Mouse (Mus musculus) limb, embryonic 11.5 days (tissue): ENCODE measurements around the gene Pgam2. TPM values are rescaled to one million over a fixed set of nuclear protein-coding genes. Genes with fewer than 3 reads are reported as not detected.

ENCODE experiments used
- ATAC-seq: fragments of 200-750 bp; cut with Nextera tagmentation; 2 replicates; pipeline ENCODE4 v1.8.0; 2017; ENCODE audit warnings: low read depth; ENCODE audit not compliant: insufficient number of reproducible peaks, low FRiP score, low TSS enrichment
- DNase-seq: peaks from one replicate; pipeline ENCODE4 v3.0.0-alpha.2; 2015; ENCODE audit warnings: low spot score
- H3K27ac ChIP-seq: fragments of 300-500 bp; sonication (generic); replicated peaks from 2 replicates; pipeline ENCODE4 v1.5.1; 2014; ENCODE audit warnings: low read depth, mild to moderate bottlenecking, low read length
- H3K27me3 ChIP-seq: fragments of 300-500 bp; sonication (generic); 2 replicates; pipeline ENCODE4 v1.6.1; 2014; ENCODE audit warnings: mild to moderate bottlenecking, low read length, mixed read lengths; ENCODE audit not compliant: control insufficient read depth, insufficient read depth
- H3K36me3 ChIP-seq: fragments of 300-500 bp; sonication (generic); 2 replicates; pipeline ENCODE4 v1.6.1; 2014; ENCODE audit warnings: mild to moderate bottlenecking, low read length, moderate library complexity, mixed read lengths; ENCODE audit not compliant: control insufficient read depth, insufficient read depth
- H3K4me1 ChIP-seq: fragments of 300-500 bp; sonication (generic); 2 replicates; pipeline ENCODE4 v1.6.1; 2014; ENCODE audit warnings: low read length, mixed read lengths; ENCODE audit not compliant: control insufficient read depth, insufficient read depth
- H3K4me2 ChIP-seq: fragments of 300-500 bp; sonication (generic); 2 replicates; pipeline ENCODE4 v1.6.1; 2014; ENCODE audit warnings: low read depth, mild to moderate bottlenecking, moderate library complexity; ENCODE audit not compliant: severe bottlenecking
- H3K4me3 ChIP-seq: fragments of 300-500 bp; sonication (generic); 2 replicates; pipeline ENCODE4 v1.5.1; 2014; ENCODE audit warnings: low read depth, low read length
- H3K9ac ChIP-seq: fragments of 300-500 bp; sonication (generic); 2 replicates; pipeline ENCODE4 v1.6.1; 2014; ENCODE audit warnings: mild to moderate bottlenecking, low read length
- H3K9me3 ChIP-seq: fragments of 300-500 bp; sonication (generic); 2 replicates; pipeline ENCODE4 v1.6.1; 2016; ENCODE audit warnings: low read length; ENCODE audit not compliant: control insufficient read depth
- WGBS: fragments of 180-500 bp; shearing (Covaris S2); extraction: QIAGEN DNeasy Blood & Tissue Kit; methylation state at CpG from one replicate; pipeline ENCODE4 v1.1.7; 2014; 5-methylcytosine and 5-hydroxymethylcytosine counted together
- polyA plus RNA-seq: library from polyadenylated mRNA; unstranded; fragments of >200 nt; fragmentation: Nextera tagmentation; extraction: Ambion mirVana; gene quantifications from 2 replicates; pipeline ENCODE4 v1.2.1, GENCODE M21; 2014

Gene Pgam2
- polyA plus RNA-seq, 1 experiment from 2014 or later: 16.3 TPM

DNA sequence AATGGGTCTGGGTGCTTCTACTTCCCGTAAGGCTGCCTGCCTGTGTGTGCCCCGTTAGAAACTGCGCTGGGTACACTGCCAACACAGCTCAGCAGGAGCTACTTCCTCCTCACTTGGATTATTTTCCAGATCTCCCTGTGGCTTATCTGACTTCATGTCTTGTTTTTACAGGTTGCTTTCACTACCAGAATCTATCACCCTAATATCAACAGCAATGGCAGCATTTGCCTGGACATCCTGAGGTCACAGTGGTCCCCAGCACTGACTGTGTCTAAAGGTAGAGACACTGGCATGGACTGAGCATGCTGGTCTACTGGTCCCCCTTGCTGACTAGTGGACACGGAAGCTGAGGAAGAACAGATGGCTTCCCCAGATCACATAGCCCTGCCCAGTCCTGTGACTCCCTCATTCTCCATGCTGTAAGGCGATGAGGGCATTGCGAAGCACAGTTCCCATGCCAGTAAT is 23.5 kb downstream of the Pgam2 start:
- DNase-seq (no peak), ATAC-seq (no peak)
- H3K4me1 ChIP-seq: no peaks in the 10 kb centered on the region
- H3K27ac ChIP-seq: no peak overlapping the region
- 90% methylated on average over 6 of the region's 6 CpGs for WGBS
- H3K4me3 ChIP-seq: no peak overlapping the region
- no peak overlapping the region for H3K9ac ChIP-seq
- H3K27me3 ChIP-seq: no peaks in the 10 kb centered on the region
- H3K36me3 ChIP-seq: no peaks in the 10 kb centered on the region
- H3K9me3 ChIP-seq: no peaks in the 10 kb centered on the region
- H3K4me2 ChIP-seq: no peak overlapping the region

DNA sequence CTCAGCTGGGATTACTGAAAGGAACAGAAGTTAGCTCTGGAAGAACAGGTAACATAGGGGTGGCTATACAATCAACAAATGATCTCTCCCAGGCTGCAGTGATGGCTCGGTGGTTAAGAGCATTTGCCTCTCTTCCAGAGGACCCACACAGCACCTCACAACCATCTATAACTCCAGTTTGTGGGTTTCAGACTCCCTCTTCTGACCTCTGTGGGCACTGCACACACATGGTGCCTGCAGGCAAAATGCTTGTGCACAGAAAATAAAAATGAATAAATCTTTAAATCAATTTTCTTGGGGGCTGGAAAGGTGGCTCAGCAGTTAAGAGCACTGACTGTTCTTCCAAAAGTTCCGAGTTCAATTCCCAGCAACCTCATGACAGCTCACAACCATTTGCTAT is 25.1 kb downstream of the Pgam2 start:
- no peaks in the 10 kb centered on the region for H3K36me3 ChIP-seq
- H3K9me3 ChIP-seq: no peaks in the 10 kb centered on the region
- ATAC-seq: no peak
- H3K4me1 ChIP-seq: no peaks in the 10 kb centered on the region
- H3K27ac ChIP-seq: no peak overlapping the region
- H3K4me2 ChIP-seq: no peak overlapping the region
- H3K9ac ChIP-seq: no peak overlapping the region
- no peak overlapping the region for H3K4me3 ChIP-seq
- DNase-seq: no peak
- 79% methylated on average over 2 of the region's 2 CpGs for WGBS
- no peaks in the 10 kb centered on the region for H3K27me3 ChIP-seq

DNA sequence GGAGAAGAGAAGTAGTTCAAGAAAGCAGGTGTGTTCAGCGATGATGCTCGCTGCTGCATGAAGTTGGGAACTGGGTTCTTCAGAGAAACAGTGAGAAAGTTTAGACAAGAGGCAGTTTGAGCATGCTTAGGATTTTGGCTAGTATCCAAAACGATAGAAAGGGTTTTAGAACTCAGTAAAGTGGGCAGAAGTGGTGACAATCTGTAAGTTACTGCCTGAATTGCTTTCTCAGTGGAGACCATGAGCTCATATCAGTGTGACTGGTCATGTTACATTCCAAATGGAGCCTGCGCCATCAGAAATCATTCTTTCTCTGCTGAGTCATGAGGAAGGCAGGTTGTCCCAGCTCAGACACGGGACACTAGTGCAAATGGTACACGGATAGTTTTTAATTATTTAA is 37.5 kb downstream of the Pgam2 start:
- Histone ChIP-seq H3K27ac (no peak overlapping the region), H3K4me3 (no peak overlapping the region), H3K4me2 (no peak overlapping the region), H3K36me3 (no peaks in the 10 kb centered on the region; the same call in 1 of the 2 replicates), H3K9ac (no peak overlapping the region), H3K27me3 (no peaks in the 10 kb centered on the region), H3K9me3 (no peaks in the 10 kb centered on the region), H3K4me1 (no peaks in the 10 kb centered on the region)
- ATAC-seq (no peak), DNase-seq (no peak)
- 89% methylated on average over 6 of the region's 6 CpGs for WGBS

- 20% methylated on average over 6 of the region's 6 CpGs for WGBS
- H3K27me3 ChIP-seq: no peaks in the 10 kb centered on the region
- no peaks in the 10 kb centered on the region for H3K4me1 ChIP-seq
- peak; percentile 35 for DNase-seq
- H3K4me2 ChIP-seq: peak overlapping the region; percentile 76
- ATAC-seq: 0 out of 2 replicates have a peak, but pooled peaks have one; percentile 41
- no peaks in the 10 kb centered on the region for H3K36me3 ChIP-seq
- H3K4me3 ChIP-seq: peak overlapping the region; percentile 67
- H3K9me3 ChIP-seq: no peaks in the 10 kb centered on the region
- no peak overlapping the region for H3K9ac ChIP-seq
- no peak overlapping the region for H3K27ac ChIP-seq
Measured at GRCm38 (mm10) chr11:5762633-5762982, 40.9 kb downstream of the Pgam2 start.

DNA sequence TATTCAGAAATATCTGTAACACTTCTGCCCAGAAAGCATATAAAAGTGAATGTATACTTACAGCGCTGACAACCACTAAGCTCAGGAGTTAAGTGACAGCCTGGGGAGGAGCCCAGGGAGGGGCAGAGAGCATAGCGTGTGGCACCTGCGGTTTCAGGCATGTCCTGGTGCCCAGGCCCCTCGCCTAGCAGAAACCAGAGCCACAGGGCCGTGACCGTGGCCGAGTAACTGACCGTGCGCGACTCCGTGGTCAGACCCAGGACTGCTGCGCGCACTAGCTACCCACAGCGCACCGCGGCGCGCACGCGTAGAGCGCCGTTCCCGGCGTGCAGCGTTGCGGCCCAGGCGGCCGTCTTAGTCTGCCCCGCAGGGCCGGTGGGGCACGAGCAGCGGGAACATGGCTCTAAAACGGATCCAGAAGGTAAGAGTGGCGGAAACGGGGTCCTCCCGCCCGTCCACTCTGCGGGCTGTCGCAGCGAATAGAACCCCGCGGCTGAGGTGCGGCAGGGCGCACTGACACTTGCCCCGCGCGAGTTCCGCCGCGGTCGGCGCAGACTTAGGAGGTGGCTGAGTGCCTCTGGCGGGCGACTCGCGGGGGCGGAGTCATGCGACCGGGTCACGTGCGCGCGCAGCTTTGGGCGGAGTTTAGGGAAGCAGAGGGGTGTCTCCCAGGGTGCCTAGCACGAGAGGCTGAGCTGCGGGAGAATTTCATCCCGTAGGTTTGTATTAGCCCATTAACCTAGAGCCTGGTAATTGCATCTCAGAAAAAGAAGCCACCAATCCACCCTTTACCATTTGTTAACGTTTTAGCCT is 41.5 kb downstream of the Pgam2 start, which contains the start of gene Urgcp:
Gene Urgcp (minus strand): TSS at position 557 of the 813 bp plus-strand sequence.
- Histone ChIP-seq H3K4me2 (peak within 1 kb of the TSS; percentile 76), H3K4me1 (no peaks in the 10 kb centered on the region), H3K4me3 (peak within 1 kb of the TSS; percentile 67), H3K9me3 (no peaks in the 10 kb centered on the region), H3K36me3 (no peaks in the 10 kb centered on the region), H3K9ac (peak within 1 kb of the TSS; percentile 61), H3K27me3 (no peaks in the 10 kb centered on the region), H3K27ac (peak within 1 kb of the TSS; percentile 90)
- peak; percentile 99 for ATAC-seq
- under 1% methylated on average over 68 of the region's 68 CpGs for WGBS
- DNase-seq: peak; percentile 99

DNA sequence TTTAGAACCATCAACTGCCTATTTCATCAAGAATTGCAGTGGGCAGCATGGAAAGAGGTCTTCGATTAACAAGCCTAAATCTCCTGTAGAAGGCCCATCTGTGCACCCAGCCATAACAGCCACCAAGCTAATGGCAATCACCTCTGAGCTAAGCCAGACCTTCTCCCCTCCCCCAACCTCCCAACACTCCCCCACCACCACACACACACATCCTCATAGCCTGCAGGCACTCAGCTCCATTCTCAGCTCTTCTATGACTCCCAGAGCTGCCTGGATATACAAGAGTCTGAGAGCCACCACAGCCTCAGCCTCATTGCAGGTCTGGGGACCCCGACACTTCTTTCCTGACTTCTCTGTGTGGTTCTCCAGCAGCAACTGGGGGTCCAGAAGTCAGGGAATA is 49.8 kb downstream of the Pgam2 start:
- H3K9ac ChIP-seq: no peak overlapping the region

More for the DNA sequence above, 49.8 kb downstream of the Pgam2 start:
- DNase-seq (no peak), ATAC-seq (no peak)
- no peaks in the 10 kb centered on the region for H3K4me1 ChIP-seq
- H3K27ac ChIP-seq: no peak overlapping the region; the same call in 1 of the 2 replicates
- no peak overlapping the region for H3K4me3 ChIP-seq
- no peaks in the 10 kb centered on the region for H3K36me3 ChIP-seq
- H3K27me3 ChIP-seq: no peaks in the 10 kb centered on the region
- 88% methylated on average over 2 of the region's 2 CpGs for WGBS
- no peaks in the 10 kb centered on the region for H3K9me3 ChIP-seq
- no peak overlapping the region for H3K4me2 ChIP-seq

Other genes with a start within 250 kb of the Pgam2 start
- gene Ankrd36, start 234.0 kb downstream of the Pgam2 start, polyA plus RNA-seq: not detected in 2 replicates
- gene Mrps24, start 88.1 kb downstream of the Pgam2 start, polyA plus RNA-seq: 164 and 170 TPM in 2 replicates
- gene Urgcp, start 41.4 kb downstream of the Pgam2 start, polyA plus RNA-seq: 10.2 and 12.8 TPM in 2 replicates
- 120 and 127 TPM in 2 replicates for gene Dbnl, start 15.2 kb downstream of the Pgam2 start, polyA plus RNA-seq
- gene Polm, start 34.3 kb upstream of the Pgam2 start, polyA plus RNA-seq: 6.4 and 6.6 TPM in 2 replicates
- 5.3 and 7.2 TPM in 2 replicates for gene Aebp1, start 58.2 kb upstream of the Pgam2 start, polyA plus RNA-seq
- 103 and 111 TPM in 2 replicates for gene Pold2, start 74.6 kb upstream of the Pgam2 start, polyA plus RNA-seq
- 2.2 and 3.6 TPM in 2 replicates for gene Myl7, start 95.0 kb upstream of the Pgam2 start, polyA plus RNA-seq
- 0.41 and 1.6 TPM in 2 replicates for gene Gck, start 146.3 kb upstream of the Pgam2 start, polyA plus RNA-seq
- gene Ykt6, start 152.0 kb upstream of the Pgam2 start, polyA plus RNA-seq: 29.0 and 30.3 TPM in 2 replicates